19 mouse cellular contexts compared by ENCODE assay signal in the genomic region with DNA sequence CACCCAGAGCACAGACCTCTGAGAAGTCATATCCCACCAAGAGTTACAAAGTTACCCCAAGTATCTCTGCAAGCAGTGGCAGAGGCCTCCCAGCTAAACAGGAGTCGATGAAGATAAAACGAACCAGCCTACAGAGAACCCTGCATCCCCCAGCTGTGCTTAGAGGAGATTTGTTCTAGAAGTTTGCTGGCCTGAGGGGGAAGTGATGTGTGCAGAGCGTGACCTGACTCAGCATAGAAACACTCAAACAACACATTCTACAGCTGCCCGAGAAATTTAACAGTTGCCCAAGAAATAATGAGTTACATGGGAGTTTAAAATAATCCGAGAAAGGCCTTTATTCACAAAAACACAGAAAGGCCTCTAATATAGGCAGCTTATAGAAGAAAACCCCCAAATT. TPM values are rescaled to one million over a fixed set of nuclear protein-coding genes. Genes with fewer than 3 reads are reported as not detected.
DNase-seq lines count a peak whose midpoint lies in the region; ATAC-seq and TF ChIP-seq lines count a peak whose summit lies in the region.
"Had no signal": no experiment of that assay in that cellular context is flagged by ENCODE, and none has a peak within 500 bp of the region (broad histone marks: within the 10 kb centered on the region; RNA-seq: fewer than 3 reads in every experiment).

No protein-coding gene starts in this region.

- TF ChIP-seq CTCF in heart, adult 2 months (IDR thresholded peaks at IDR 0.05) = no peak
- TF ChIP-seq CTCF in lung, embryonic 14.5 days (IDR thresholded peaks at IDR 0.05; ENCODE audit: low read depth) = no peak

- H3K9me3 ChIP-seq in lung, embryonic 14.5 days (ENCODE audit: low read depth, low read length) = no peaks in the 10 kb centered on the region
- H3K9me3 ChIP-seq in liver, embryonic 16.5 days (replicated peaks; ENCODE audit: control insufficient read depth, low read length) = no peaks in the 10 kb centered on the region
- H3K9me3 ChIP-seq: embryonic facial prominence, embryonic 13.5 days; hindbrain, embryonic 12.5 days; limb, embryonic 12.5 days; midbrain, embryonic 10.5 days; neural tube, embryonic 15.5 days had no signal

- H3K4me2 ChIP-seq in lung, embryonic 14.5 days = no peak overlapping the region
- H3K4me2 ChIP-seq in liver, embryonic 16.5 days (ENCODE audit: low read depth, low read length) = peak overlapping the region; percentile 66
- H3K4me2 ChIP-seq: embryonic facial prominence, embryonic 13.5 days; hindbrain, embryonic 12.5 days; limb, embryonic 12.5 days; neural tube, embryonic 15.5 days had no signal

- no peak overlapping the region for H3K4me3 ChIP-seq in heart, adult 2 months
- H3K4me3 ChIP-seq in lung, embryonic 14.5 days (ENCODE audit: low read depth, low read length) = no peak overlapping the region
- no peak overlapping the region for H3K4me3 ChIP-seq in liver, embryonic 16.5 days (ENCODE audit: low read depth, low read length)
- H3K4me3 ChIP-seq: embryonic facial prominence, embryonic 13.5 days; hindbrain, embryonic 12.5 days; limb, embryonic 12.5 days; midbrain, embryonic 10.5 days; neural tube, embryonic 15.5 days had no signal

- intact Hi-C loops in heart, adult 2 months (cut with DNase I) = no loop called here

- no peak for DNase-seq in heart, adult 2 months
- DNase-seq in heart, postnatal 4 days = no peak
- DNase-seq in lung, embryonic 14.5 days = no peak
- no peak for DNase-seq in lung, postnatal 4 days
- DNase-seq in c-Kit-positive CD71-positive TER-119-negative erythroid progenitor cells, embryonic 14.5 days (ENCODE audit: low read depth) = peak; percentile 50
- DNase-seq in thymus, postnatal 4 days = no peak
- DNase-seq in gastrocnemius, adult 8-10 months (ENCODE audit: low spot score in 2 of 2) = no peak
- DNase-seq: adrenal gland, postnatal 10 days; B cell, adult 2 months; cerebellum, adult 8-10 months; lung, postnatal 10 days; thymus, postnatal 36 days had no signal

- no peak for TF ChIP-seq POLR2A in heart, adult 2 months (IDR thresholded peaks at IDR 0.05; ENCODE audit: insufficient read depth, low read depth, low read length)

- H3K27ac ChIP-seq in heart, adult 2 months = peak overlapping the region; percentile 72
- H3K27ac ChIP-seq in lung, embryonic 14.5 days (ENCODE audit: low read depth) = peak overlapping the region; percentile 21; the same call in 1 of the 2 replicates
- H3K27ac ChIP-seq in liver, embryonic 16.5 days (ENCODE audit: low read length) = peak overlapping the region; percentile 84
- H3K27ac ChIP-seq: embryonic facial prominence, embryonic 13.5 days; hindbrain, embryonic 12.5 days; limb, embryonic 12.5 days; midbrain, embryonic 10.5 days; neural tube, embryonic 15.5 days had no signal

- H3K4me1 ChIP-seq in heart, adult 2 months (ENCODE audit: control insufficient read depth, insufficient read depth, low read length) = peaks cover 18% of the 10 kb centered on the region
- H3K4me1 ChIP-seq in lung, embryonic 14.5 days (ENCODE audit: insufficient read depth) = no peaks in the 10 kb centered on the region
- peaks cover 53% of the 10 kb centered on the region for H3K4me1 ChIP-seq in liver, embryonic 16.5 days (ENCODE audit: control insufficient read depth, low read depth, low read length)
- H3K4me1 ChIP-seq: hindbrain, embryonic 12.5 days; neural tube, embryonic 15.5 days had no signal

- peaks cover 4% of the 10 kb centered on the region for H3K36me3 ChIP-seq in heart, adult 2 months (ENCODE audit: control insufficient read depth, insufficient read depth, low read length)
- H3K36me3 ChIP-seq in lung, embryonic 14.5 days (ENCODE audit: insufficient read depth) = no peaks in the 10 kb centered on the region
- no peaks in the 10 kb centered on the region for H3K36me3 ChIP-seq in liver, embryonic 16.5 days (ENCODE audit: control insufficient read depth, insufficient read depth)
- H3K36me3 ChIP-seq: embryonic facial prominence, embryonic 13.5 days; hindbrain, embryonic 12.5 days; limb, embryonic 12.5 days; midbrain, embryonic 10.5 days; neural tube, embryonic 15.5 days had no signal

- H3K9ac ChIP-seq in heart, adult 2 months (ENCODE audit: low read depth, low read length) = no peak overlapping the region
- no peak overlapping the region for H3K9ac ChIP-seq in lung, embryonic 14.5 days
- peak overlapping the region; percentile 2 for H3K9ac ChIP-seq in liver, embryonic 16.5 days (ENCODE audit: low read depth, low read length)
- H3K9ac ChIP-seq: embryonic facial prominence, embryonic 13.5 days; hindbrain, embryonic 12.5 days; limb, embryonic 12.5 days; neural tube, embryonic 15.5 days had no signal

- TF ChIP-seq EP300 in heart, adult 2 months (IDR thresholded peaks at IDR 0.05; ENCODE audit: insufficient read depth, low read depth, low read length) = no peak

- H3K79me2 ChIP-seq in heart, adult 2 months (replicated peaks; ENCODE audit: control insufficient read depth, insufficient read depth, low read length) = no peaks in the 10 kb centered on the region

- no peak for ATAC-seq in lung, embryonic 14.5 days (ENCODE audit: insufficient read depth)
- ATAC-seq in liver, embryonic 16.5 days (ENCODE audit: low read depth) = peak; percentile 65
- ATAC-seq: forebrain, embryonic 14.5 days had no signal

- 47% methylated on average over 5 of the region's 5 CpGs for WGBS in heart, adult 2 months
- 45% methylated on average over 5 of the region's 5 CpGs for WGBS in lung, embryonic 14.5 days
- WGBS in liver, embryonic 16.5 days (ENCODE audit: insufficient replicate concordance) = 28% methylated on average over 5 of the region's 5 CpGs

- no peaks in the 10 kb centered on the region for H3K27me3 ChIP-seq in heart, adult 2 months (ENCODE audit: control insufficient read depth, insufficient read depth, low read length)
- H3K27me3 ChIP-seq in lung, embryonic 14.5 days (ENCODE audit: insufficient read depth, low read length) = no peaks in the 10 kb centered on the region
- no peaks in the 10 kb centered on the region for H3K27me3 ChIP-seq in liver, embryonic 16.5 days (ENCODE audit: control insufficient read depth, insufficient read depth, low read depth, low read length)
- H3K27me3 ChIP-seq: embryonic facial prominence, embryonic 13.5 days; neural tube, embryonic 15.5 days had no signal

RNA-seq across cellular contexts. Expression of gene Jph2, which starts 39.1 kb away (rescaled TPM):
- 100 to 1,000 TPM; 389 to 391 TPM for total RNA-seq in heart, adult 2 months (2021)
- polyA plus RNA-seq in heart, adult 2 months (2012; rRNA removed) = 193 and 253 TPM in 2 replicates
- total RNA-seq in heart, postnatal 4 days (2021) = 100 to 1,000 TPM; 366 to 416 TPM
- polyA plus RNA-seq in lung, embryonic 14.5 days (2014; fragmentation: Nextera tagmentation; extraction: Ambion mirVana) = 2.7 and 2.9 TPM in 2 replicates
- 0.09 and 0.30 TPM in 2 replicates for polyA plus RNA-seq in liver, embryonic 16.5 days (2015; fragmentation: Nextera tagmentation; extraction: Ambion mirVana)
- total RNA-seq in gastrocnemius, adult 8-10 months (2022) = 100 to 1,000 TPM; 459 to 572 (median 513) TPM

Comparison
In these comparisons a context has a peak if more than half of its experiments do, and no peak if none do; other contexts are left out.
1. H3K27ac ChIP-seq: peak in every context shown above with its lines; median percentile 84 in liver, embryonic 16.5 days; 72 in heart, adult 2 months; 21 in lung, embryonic 14.5 days.